Mouse (Mus musculus) heart, adult 18-20 months (tissue): ENCODE measurements around the gene Odam. TPM values are rescaled to one million over a fixed set of nuclear protein-coding genes. Genes with fewer than 3 reads are reported as not detected.

ENCODE experiments used
- DNase-seq, 2 experiments: peaks; one replicate each; pipeline ENCODE4 v3.0.0; 2021 to 2022; ENCODE audit warnings: mixed read lengths in 1 of 2
- long read RNA-seq, 2 experiments: library from polyadenylated mRNA; stranded (forward); transcript quantifications; one replicate each; pipeline ENCODE4 v2.0.0; 2021
- total RNA-seq, 2 experiments: library from RNA; stranded (reverse); gene quantifications; 2 replicates each; pipeline ENCODE4 v1.2.3; 2021

Odam gene
- not detected for total RNA-seq
- long read RNA-seq, experiment 1, result 0 reads
- long read RNA-seq, experiment 2, result 0 reads

- DNase-seq, result no peak
Measured at GRCm38 (mm10) chr5:87884729-87885128, at the start of gene Odam. TSS of gene Odam (plus strand) at chr5:87885029.

GRCm38 (mm10) chr5:87855136-87855716 lies 29.6 kb upstream of the Odam start:
- no peak for DNase-seq

GRCm38 (mm10) chr5:87870084-87870483 lies 14.7 kb upstream of the Odam start:
- no peak for DNase-seq

GRCm38 (mm10) chr5:87871423-87871822 lies 13.4 kb upstream of the Odam start:
- DNase-seq, result no peak

GRCm38 (mm10) chr5:87925372-87925771 lies 40.5 kb downstream of the Odam start, which contains the start of gene Csn3:
TSS of gene Csn3 (plus strand) at chr5:87925579.
- no peak for DNase-seq

GRCm38 (mm10) chr5:87931603-87932002 lies 46.8 kb downstream of the Odam start:
- DNase-seq, result no peak

GRCm38 (mm10) chr5:87940752-87941151 lies 55.9 kb downstream of the Odam start:
- no peak for DNase-seq

- DNase-seq, result no peak
Measured at GRCm38 (mm10) chr5:87942515-87942914, 57.7 kb downstream of the Odam start.

Other genes starting within 250 kb of the Odam start
- not detected for gene Csn1s1, start 218.8 kb upstream of the Odam start, total RNA-seq
- not detected for gene Csn2, start 185.4 kb upstream of the Odam start, total RNA-seq
- not detected for gene Csn1s2a, start 110.5 kb upstream of the Odam start, total RNA-seq
- not detected for gene Csn1s2b, start 76.9 kb upstream of the Odam start, total RNA-seq
- not detected for gene Prr27, start 59.3 kb upstream of the Odam start, total RNA-seq
- gene Csn3, start 40.5 kb downstream of the Odam start, total RNA-seq, result not detected
- gene 2310003L06Rik, start 84.4 kb downstream of the Odam start, total RNA-seq, result not detected
- not detected for gene Gm28434, start 84.5 kb downstream of the Odam start, total RNA-seq
- not detected for gene Cabs1, start 94.4 kb downstream of the Odam start, total RNA-seq
- gene Smr3a, start 117.5 kb downstream of the Odam start, total RNA-seq, result not detected
- not detected for gene Smr2, start 201.5 kb downstream of the Odam start, total RNA-seq
- not detected for gene Gm11116, start 226.5 kb downstream of the Odam start, total RNA-seq